Mouse (Mus musculus) liver (tissue): ENCODE data around the gene Kif18b.
A peak's percentile ranks its signal among the peaks of the same experiment; 100 is the strongest.

ENCODE experiments used
- DNase-seq: peaks from one replicate; pipeline ENCODE4 v3.0.0-alpha.2; 2020; ENCODE audit warnings: mixed read lengths

The Kif18b gene

DNA sequence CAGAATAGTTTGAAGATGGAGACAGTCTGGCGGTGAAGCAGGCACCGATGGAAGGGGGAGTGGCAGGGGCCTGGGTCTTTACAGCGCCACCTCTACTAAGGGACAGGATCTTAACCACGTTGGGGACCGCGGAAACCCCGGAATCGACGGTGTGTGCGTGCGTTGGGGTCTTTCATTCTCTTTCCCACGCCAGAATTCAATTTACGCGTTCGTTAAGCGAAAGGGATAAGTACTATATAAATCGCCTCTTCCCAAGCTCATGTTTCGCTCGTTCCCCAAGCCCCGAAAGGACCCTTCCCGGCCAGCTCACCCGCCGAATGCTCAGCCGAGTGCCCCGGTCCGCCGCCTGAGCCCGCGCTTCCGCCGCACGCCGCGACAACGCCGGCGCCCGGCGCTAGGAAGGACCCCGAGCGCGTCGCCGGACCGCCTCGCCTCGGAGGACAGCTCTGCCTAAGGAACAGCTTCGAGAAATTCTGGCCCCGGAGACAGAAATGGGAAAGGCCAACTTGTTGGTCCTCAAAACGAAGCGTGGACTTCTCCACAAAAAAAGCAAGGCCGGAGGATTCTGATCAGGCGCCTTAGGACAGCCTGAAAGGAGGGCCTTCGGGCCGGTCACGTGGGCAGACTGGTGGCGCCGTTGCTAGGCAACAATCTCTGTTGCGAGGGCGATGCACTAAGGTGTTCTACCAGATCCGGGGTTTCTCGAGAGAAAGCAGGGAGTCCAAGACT lies 44.2 kb downstream of the Kif18b start, which contains the start of the genes Eftud2 and Ccdc103:
Eftud2 (minus strand) TSS at position 401 of the 729 bp plus-strand sequence.
Ccdc103 (plus strand) TSS at position 620 of the 729 bp plus-strand sequence.
- DNase-seq: peak; percentile 95

GRCm38 (mm10) chr11:102879558-102879957 lies 45.4 kb downstream of the Kif18b start:
- DNase-seq: no peak

GRCm38 (mm10) chr11:102874801-102875334 lies 50.1 kb downstream of the Kif18b start:
- no peak for DNase-seq

DNA sequence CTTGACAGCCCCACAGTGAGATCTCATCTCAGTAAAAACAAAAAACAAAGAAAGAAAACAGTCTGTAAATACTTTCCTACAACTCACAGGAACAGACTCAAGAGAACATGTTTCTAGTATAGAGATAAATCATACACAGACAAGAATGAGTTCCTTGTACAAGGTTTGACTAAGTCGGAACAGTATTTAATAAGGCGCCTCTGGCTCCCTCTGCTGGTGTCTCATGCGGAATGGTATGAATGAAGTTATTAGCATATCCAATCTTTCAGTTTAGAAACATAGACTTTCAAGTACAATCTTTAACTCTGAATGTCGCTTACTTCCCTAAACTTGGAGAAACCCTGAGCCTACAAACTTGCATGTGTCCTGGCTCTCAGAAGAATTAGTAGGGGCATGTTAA lies 60.7 kb downstream of the Kif18b start:
- peak; percentile 65 for DNase-seq

- DNase-seq: no peak
Measured at GRCm38 (mm10) chr11:102859933-102860332, 65.0 kb downstream of the Kif18b start.

DNA sequence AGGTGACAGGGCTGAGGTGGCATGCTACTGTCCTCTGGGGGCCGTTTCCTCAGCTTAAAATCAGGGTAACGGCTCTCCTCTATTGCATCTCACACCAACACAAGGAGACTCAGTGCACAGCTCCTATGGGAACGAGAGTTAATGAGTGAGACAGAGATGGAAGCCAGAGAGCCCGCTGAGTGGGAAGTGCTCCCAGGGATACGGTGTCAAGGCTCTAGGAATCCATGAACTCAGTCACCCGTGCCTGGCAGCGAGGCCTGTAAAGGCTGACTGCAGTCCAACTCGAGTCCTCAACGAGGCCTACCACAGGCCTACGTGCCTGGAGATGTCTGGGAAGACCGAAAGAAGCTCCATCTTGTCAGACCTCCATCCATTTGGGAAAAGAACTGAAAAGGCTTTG lies 66.0 kb downstream of the Kif18b start:
- no peak for DNase-seq

- no peak for DNase-seq
Measured at GRCm38 (mm10) chr11:102855941-102856340, 69.0 kb downstream of the Kif18b start.
